Mouse (Mus musculus): ENCODE data around the gene Fam187a. TPM values are rescaled to one million over a fixed set of nuclear protein-coding genes. Genes with fewer than 3 reads are reported as not detected.

Gene Fam187a
- polyA plus RNA-seq, 1 experiment from 2014 or later: not detected

GRCm38 (mm10) chr11:102887433-102887832 is 2.5 kb downstream of the Fam187a start:
- H3K9me3 ChIP-seq (replicated peaks; ENCODE audit: control insufficient read depth, low read length): no peaks in the 10 kb centered on the region
- no peak overlapping the region for H3K4me3 ChIP-seq (ENCODE audit: low read depth, low read length)
- no peak overlapping the region for H3K9ac ChIP-seq (ENCODE audit: low read depth, low read length)
- H3K27ac ChIP-seq (ENCODE audit: low read depth, low read length): no peak overlapping the region
- H3K27me3 ChIP-seq (ENCODE audit: control insufficient read depth, insufficient read depth, low read length): peaks cover 14% of the 10 kb centered on the region; the same call in 1 of the 2 replicates
- no peaks in the 10 kb centered on the region for H3K36me3 ChIP-seq (ENCODE audit: control insufficient read depth, insufficient read depth, low read length)
- peaks cover 14% of the 10 kb centered on the region for H3K4me1 ChIP-seq (ENCODE audit: control insufficient read depth, insufficient read depth, low read length)
- no peak overlapping the region for H3K4me2 ChIP-seq
- 72% methylated on average over 5 of the region's 5 CpGs for WGBS (ENCODE audit: insufficient replicate concordance)
- ATAC-seq (replicated peaks; ENCODE audit: insufficient number of reproducible peaks, low FRiP score, low TSS enrichment): no peak

- whole genome bisulfite sequencing (ENCODE audit: insufficient replicate concordance): 61% methylated on average over 3 of the region's 3 CpGs
- Histone ChIP-seq H3K9ac (ENCODE audit: low read depth, low read length) (no peak overlapping the region), H3K27me3 (ENCODE audit: control insufficient read depth, insufficient read depth, low read length) (peaks cover 14% of the 10 kb centered on the region), H3K4me2 (no peak overlapping the region), H3K36me3 (ENCODE audit: control insufficient read depth, insufficient read depth, low read length) (no peaks in the 10 kb centered on the region), H3K4me1 (ENCODE audit: control insufficient read depth, insufficient read depth, low read length) (peaks cover 14% of the 10 kb centered on the region), H3K9me3 (replicated peaks; ENCODE audit: control insufficient read depth, low read length) (no peaks in the 10 kb centered on the region), H3K27ac (ENCODE audit: low read depth, low read length) (no peak overlapping the region), H3K4me3 (ENCODE audit: low read depth, low read length) (no peak overlapping the region)
- no peak for ATAC-seq (replicated peaks; ENCODE audit: insufficient number of reproducible peaks, low FRiP score, low TSS enrichment)
Observed at GRCm38 (mm10) chr11:102888135-102888534, 3.2 kb downstream of the Fam187a start.

GRCm38 (mm10) chr11:102890096-102890495 is 5.1 kb downstream of the Fam187a start:
- no peaks in the 10 kb centered on the region for H3K4me1 ChIP-seq (ENCODE audit: control insufficient read depth, insufficient read depth, low read length)
- no peak overlapping the region for H3K4me2 ChIP-seq
- H3K9me3 ChIP-seq (replicated peaks; ENCODE audit: control insufficient read depth, low read length): no peaks in the 10 kb centered on the region
- no peak overlapping the region for H3K4me3 ChIP-seq (ENCODE audit: low read depth, low read length)
- H3K27ac ChIP-seq (ENCODE audit: low read depth, low read length): no peak overlapping the region
- H3K27me3 ChIP-seq (ENCODE audit: control insufficient read depth, insufficient read depth, low read length): peaks cover 30% of the 10 kb centered on the region
- ATAC-seq (replicated peaks; ENCODE audit: insufficient number of reproducible peaks, low FRiP score, low TSS enrichment): no peak
- H3K36me3 ChIP-seq (ENCODE audit: control insufficient read depth, insufficient read depth, low read length): no peaks in the 10 kb centered on the region
- no peak overlapping the region for H3K9ac ChIP-seq (ENCODE audit: low read depth, low read length)
- WGBS (ENCODE audit: insufficient replicate concordance): 66% methylated on average over 5 of the region's 5 CpGs

GRCm38 (mm10) chr11:102893015-102893651 is 8.2 kb downstream of the Fam187a start:
- peaks cover 51% of the 10 kb centered on the region for H3K27me3 ChIP-seq (ENCODE audit: control insufficient read depth, insufficient read depth, low read length)
- no peak overlapping the region for H3K27ac ChIP-seq (ENCODE audit: low read depth, low read length)
- 2% methylated on average over 43 of the region's 43 CpGs for WGBS (ENCODE audit: insufficient replicate concordance)

GRCm38 (mm10) chr11:102894716-102895115 is 9.7 kb downstream of the Fam187a start:
- no peak overlapping the region for H3K4me2 ChIP-seq
- H3K36me3 ChIP-seq (ENCODE audit: control insufficient read depth, insufficient read depth, low read length): no peaks in the 10 kb centered on the region
- no peaks in the 10 kb centered on the region for H3K9me3 ChIP-seq (replicated peaks; ENCODE audit: control insufficient read depth, low read length)
- peaks cover 47% of the 10 kb centered on the region for H3K27me3 ChIP-seq (ENCODE audit: control insufficient read depth, insufficient read depth, low read length)
- H3K9ac ChIP-seq (ENCODE audit: low read depth, low read length): 0 out of 2 replicates have a peak overlapping the region, but pooled peaks have one; percentile 12
- WGBS (ENCODE audit: insufficient replicate concordance): 85% methylated on average over 4 of the region's 4 CpGs
- H3K27ac ChIP-seq (ENCODE audit: low read depth, low read length): no peak overlapping the region
- no peak overlapping the region for H3K4me3 ChIP-seq (ENCODE audit: low read depth, low read length)
- H3K4me1 ChIP-seq (ENCODE audit: control insufficient read depth, insufficient read depth, low read length): no peaks in the 10 kb centered on the region
- ATAC-seq (replicated peaks; ENCODE audit: insufficient number of reproducible peaks, low FRiP score, low TSS enrichment): no peak

More at GRCm38 (mm10) chr11:102893015-102893651, 8.2 kb downstream of the Fam187a start:
- H3K9ac ChIP-seq (ENCODE audit: low read depth, low read length): peak overlapping the region; percentile 58; the same call in 1 of the 2 replicates
- peak; percentile 63 for ATAC-seq (replicated peaks; ENCODE audit: insufficient number of reproducible peaks, low FRiP score, low TSS enrichment)
- peak overlapping the region; percentile 28 for H3K4me3 ChIP-seq (ENCODE audit: low read depth, low read length)
- H3K36me3 ChIP-seq (ENCODE audit: control insufficient read depth, insufficient read depth, low read length): no peaks in the 10 kb centered on the region
- no peaks in the 10 kb centered on the region for H3K4me1 ChIP-seq (ENCODE audit: control insufficient read depth, insufficient read depth, low read length)
- no peaks in the 10 kb centered on the region for H3K9me3 ChIP-seq (replicated peaks; ENCODE audit: control insufficient read depth, low read length)
- H3K4me2 ChIP-seq: peak overlapping the region; percentile 69

- peaks cover 47% of the 10 kb centered on the region for H3K27me3 ChIP-seq (ENCODE audit: control insufficient read depth, insufficient read depth, low read length)
- H3K9ac ChIP-seq (ENCODE audit: low read depth, low read length): 0 out of 2 replicates have a peak overlapping the region, but pooled peaks have one; percentile 36
- H3K4me2 ChIP-seq: peak overlapping the region; percentile 42
- ATAC-seq (replicated peaks; ENCODE audit: insufficient number of reproducible peaks, low FRiP score, low TSS enrichment): peak; percentile 61
- no peak overlapping the region for H3K4me3 ChIP-seq (ENCODE audit: low read depth, low read length)
- no peaks in the 10 kb centered on the region for H3K9me3 ChIP-seq (replicated peaks; ENCODE audit: control insufficient read depth, low read length)
- H3K4me1 ChIP-seq (ENCODE audit: control insufficient read depth, insufficient read depth, low read length): no peaks in the 10 kb centered on the region
- H3K36me3 ChIP-seq (ENCODE audit: control insufficient read depth, insufficient read depth, low read length): no peaks in the 10 kb centered on the region
- 45% methylated on average over 9 of the region's 9 CpGs for WGBS (ENCODE audit: insufficient replicate concordance)
- H3K27ac ChIP-seq (ENCODE audit: low read depth, low read length): no peak overlapping the region
Observed at GRCm38 (mm10) chr11:102895779-102896178, 10.8 kb downstream of the Fam187a start.

GRCm38 (mm10) chr11:102896641-102897040 is 11.7 kb downstream of the Fam187a start:
- Histone ChIP-seq H3K36me3 (ENCODE audit: control insufficient read depth, insufficient read depth, low read length) (no peaks in the 10 kb centered on the region), H3K9ac (ENCODE audit: low read depth, low read length) (no peak overlapping the region), H3K4me2 (no peak overlapping the region), H3K27me3 (ENCODE audit: control insufficient read depth, insufficient read depth, low read length) (peaks cover 44% of the 10 kb centered on the region), H3K4me3 (ENCODE audit: low read depth, low read length) (no peak overlapping the region), H3K9me3 (replicated peaks; ENCODE audit: control insufficient read depth, low read length) (no peaks in the 10 kb centered on the region), H3K4me1 (ENCODE audit: control insufficient read depth, insufficient read depth, low read length) (no peaks in the 10 kb centered on the region), H3K27ac (ENCODE audit: low read depth, low read length) (no peak overlapping the region)
- ATAC-seq (replicated peaks; ENCODE audit: insufficient number of reproducible peaks, low FRiP score, low TSS enrichment): no peak
- WGBS (ENCODE audit: insufficient replicate concordance): 68% methylated on average over 20 of the region's 20 CpGs

- H3K27ac ChIP-seq (ENCODE audit: low read depth, low read length): no peak overlapping the region
- no peak for ATAC-seq (replicated peaks; ENCODE audit: insufficient number of reproducible peaks, low FRiP score, low TSS enrichment)
- H3K36me3 ChIP-seq (ENCODE audit: control insufficient read depth, insufficient read depth, low read length): no peaks in the 10 kb centered on the region
- WGBS (ENCODE audit: insufficient replicate concordance): 74% methylated on average over 9 of the region's 9 CpGs
- no peaks in the 10 kb centered on the region for H3K9me3 ChIP-seq (replicated peaks; ENCODE audit: control insufficient read depth, low read length)
- peaks cover 42% of the 10 kb centered on the region for H3K27me3 ChIP-seq (ENCODE audit: control insufficient read depth, insufficient read depth, low read length)
- H3K9ac ChIP-seq (ENCODE audit: low read depth, low read length): no peak overlapping the region
- H3K4me3 ChIP-seq (ENCODE audit: low read depth, low read length): no peak overlapping the region
- no peaks in the 10 kb centered on the region for H3K4me1 ChIP-seq (ENCODE audit: control insufficient read depth, insufficient read depth, low read length)
- H3K4me2 ChIP-seq: no peak overlapping the region
Observed at GRCm38 (mm10) chr11:102898408-102898807, 13.4 kb downstream of the Fam187a start.

GRCm38 (mm10) chr11:102900763-102901162 is 15.8 kb downstream of the Fam187a start, which contains the start of gene Gfap:
Gene Gfap, minus strand, starts transcription at chr11:102900912.
- H3K4me3 ChIP-seq (ENCODE audit: low read depth, low read length): no peak within 1 kb of the TSS
- H3K36me3 ChIP-seq (ENCODE audit: control insufficient read depth, insufficient read depth, low read length): no peaks in the 10 kb centered on the region
- H3K9me3 ChIP-seq (replicated peaks; ENCODE audit: control insufficient read depth, low read length): no peaks in the 10 kb centered on the region
- 14% methylated on average over 7 of the region's 7 CpGs for WGBS (ENCODE audit: insufficient replicate concordance)
- no peak within 1 kb of the TSS for H3K27ac ChIP-seq (ENCODE audit: low read depth, low read length)
- H3K27me3 ChIP-seq (ENCODE audit: control insufficient read depth, insufficient read depth, low read length): peaks cover 20% of the 10 kb centered on the region
- H3K9ac ChIP-seq (ENCODE audit: low read depth, low read length): no peak within 1 kb of the TSS
- no peak within 1 kb of the TSS for H3K4me2 ChIP-seq
- H3K4me1 ChIP-seq (ENCODE audit: control insufficient read depth, insufficient read depth, low read length): no peaks in the 10 kb centered on the region
- 0 out of 2 replicates have a peak, but pooled peaks have one; percentile 5 for ATAC-seq (replicated peaks; ENCODE audit: insufficient number of reproducible peaks, low FRiP score, low TSS enrichment)

Measured in heart, embryonic 11.5 days (tissue).